Mouse (Mus musculus) megakaryocyte, embryonic 14.5 days (primary cell): ENCODE data around the gene Rnf185.

ENCODE experiments used
- FLI1 ChIP-seq: IDR thresholded peaks from 2 replicates; pipeline ENCODE4 v1.6.1; 2012; ENCODE audit warnings: low read length, inconsistent platforms, mixed read lengths
- GATA1 ChIP-seq: IDR thresholded peaks from 3 replicates; pipeline ENCODE4 v1.6.1; 2012; ENCODE audit warnings: mixed read lengths, low read length, inconsistent platforms, borderline replicate concordance

- TF ChIP-seq GATA1 (no peak), FLI1 (no peak)
These were observed 65.2 kb downstream of the Rnf185 start for GRCm38 (mm10) chr11:3386941-3387368.
